ENCODE assay signal across 24 mouse cellular contexts in genomic region chr12:8573405-8573804, GRCm38 (mm10). TPM values are rescaled to one million over a fixed set of nuclear protein-coding genes. Genes with fewer than 3 reads are reported as not detected.
A peak's percentile ranks its signal among the peaks of the same experiment; 100 is the strongest.
DNase-seq lines count a peak whose midpoint lies in the region; ATAC-seq and TF ChIP-seq lines count a peak whose summit lies in the region.
"Had no signal": no experiment of that assay in that cellular context is flagged by ENCODE, and none has a peak within 500 bp of the region (broad histone marks: within the 10 kb centered on the region; RNA-seq: fewer than 3 reads in every experiment).

No protein-coding gene starts in this region.

- no peaks in the 10 kb centered on the region for H3K36me3 ChIP-seq in hindbrain, embryonic 12.5 days
- H3K36me3 ChIP-seq in hindbrain, postnatal 0 days (ENCODE audit: insufficient read depth, low read length) = no peaks in the 10 kb centered on the region
- H3K36me3 ChIP-seq in liver, embryonic 12.5 days = no peaks in the 10 kb centered on the region
- H3K36me3 ChIP-seq in liver, embryonic 11.5 days (ENCODE audit: control insufficient read depth, insufficient read depth, low read length) = no peaks in the 10 kb centered on the region
- H3K36me3 ChIP-seq in embryonic facial prominence, embryonic 14.5 days (ENCODE audit: control insufficient read depth, insufficient read depth, low read length) = no peaks in the 10 kb centered on the region

- no peak overlapping the region for H3K4me3 ChIP-seq in hindbrain, embryonic 12.5 days
- no peak overlapping the region for H3K4me3 ChIP-seq in hindbrain, postnatal 0 days (ENCODE audit: low read length)
- 0 out of 2 replicates have a peak overlapping the region, but pooled peaks have one; percentile 14 for H3K4me3 ChIP-seq in liver, embryonic 12.5 days
- H3K4me3 ChIP-seq in liver, embryonic 11.5 days (ENCODE audit: low read depth, low read length) = no peak overlapping the region
- H3K4me3 ChIP-seq in embryonic facial prominence, embryonic 14.5 days (ENCODE audit: low read depth, low read length) = no peak overlapping the region
- H3K4me3 ChIP-seq: megakaryocyte, embryonic 14.5 days had no signal

- 0 out of 2 replicates have a peak, but pooled peaks cover 9% of the 10 kb centered on the region for H3K9me3 ChIP-seq in hindbrain, embryonic 12.5 days (replicated peaks)
- H3K9me3 ChIP-seq in hindbrain, postnatal 0 days (ENCODE audit: low read length) = no peaks in the 10 kb centered on the region
- no peaks in the 10 kb centered on the region for H3K9me3 ChIP-seq in liver, embryonic 12.5 days (replicated peaks)
- H3K9me3 ChIP-seq in liver, embryonic 11.5 days (ENCODE audit: control insufficient read depth, low read length) = no peaks in the 10 kb centered on the region
- no peaks in the 10 kb centered on the region for H3K9me3 ChIP-seq in embryonic facial prominence, embryonic 14.5 days (ENCODE audit: control insufficient read depth, low read length)

- 79% methylated on average over 11 of the region's 11 CpGs for WGBS in hindbrain, embryonic 12.5 days
- 86% methylated on average over 11 of the region's 11 CpGs for WGBS in hindbrain, postnatal 0 days
- WGBS in liver, embryonic 12.5 days (ENCODE audit: insufficient replicate concordance) = 66% methylated on average over 11 of the region's 11 CpGs
- WGBS in liver, embryonic 11.5 days = 72% methylated on average over 11 of the region's 11 CpGs
- 88% methylated on average over 11 of the region's 11 CpGs for WGBS in embryonic facial prominence, embryonic 14.5 days

- H3K9ac ChIP-seq in hindbrain, embryonic 12.5 days = no peak overlapping the region
- no peak overlapping the region for H3K9ac ChIP-seq in hindbrain, postnatal 0 days (replicated peaks; ENCODE audit: low read length)
- no peak overlapping the region for H3K9ac ChIP-seq in liver, embryonic 12.5 days
- H3K9ac ChIP-seq in liver, embryonic 11.5 days (ENCODE audit: low read depth, low read length) = no peak overlapping the region
- no peak overlapping the region for H3K9ac ChIP-seq in embryonic facial prominence, embryonic 14.5 days (ENCODE audit: low read depth, low read length)
- H3K9ac ChIP-seq: hindbrain, embryonic 14.5 days had no signal

- no peaks in the 10 kb centered on the region for H3K27me3 ChIP-seq in hindbrain, embryonic 12.5 days
- no peaks in the 10 kb centered on the region for H3K27me3 ChIP-seq in hindbrain, postnatal 0 days (ENCODE audit: insufficient read depth, low read length)
- peaks cover 13% of the 10 kb centered on the region; the same call in 1 of the 2 replicates for H3K27me3 ChIP-seq in liver, embryonic 12.5 days (replicated peaks)
- H3K27me3 ChIP-seq in liver, embryonic 11.5 days (replicated peaks; ENCODE audit: control insufficient read depth, insufficient read depth, low read length) = no peaks in the 10 kb centered on the region; the same call in 1 of the 2 replicates
- no peaks in the 10 kb centered on the region for H3K27me3 ChIP-seq in embryonic facial prominence, embryonic 14.5 days (replicated peaks; ENCODE audit: control insufficient read depth, insufficient read depth, low read length)
- H3K27me3 ChIP-seq: megakaryocyte, embryonic 14.5 days had no signal

- no peak for TF ChIP-seq CTCF in hindbrain, postnatal 0 days (IDR thresholded peaks at IDR 0.05; ENCODE audit: low read depth)

- H3K4me2 ChIP-seq in hindbrain, embryonic 12.5 days (replicated peaks) = 0 out of 2 replicates have a peak overlapping the region, but pooled peaks have one; percentile 8
- H3K4me2 ChIP-seq in hindbrain, postnatal 0 days (ENCODE audit: low read depth, low read length) = no peak overlapping the region; the same call in 1 of the 2 replicates
- no peak overlapping the region for H3K4me2 ChIP-seq in liver, embryonic 12.5 days
- no peak overlapping the region for H3K4me2 ChIP-seq in liver, embryonic 11.5 days
- peak overlapping the region; percentile 29 for H3K4me2 ChIP-seq in embryonic facial prominence, embryonic 14.5 days (ENCODE audit: low read depth, low read length)
- H3K4me2 ChIP-seq: heart, embryonic 11.5 days; hindbrain, embryonic 14.5 days had no signal

- no peaks in the 10 kb centered on the region for H3K4me1 ChIP-seq in hindbrain, embryonic 12.5 days
- H3K4me1 ChIP-seq in hindbrain, postnatal 0 days (ENCODE audit: insufficient read depth, low read length) = no peaks in the 10 kb centered on the region
- H3K4me1 ChIP-seq in liver, embryonic 12.5 days = no peaks in the 10 kb centered on the region
- no peaks in the 10 kb centered on the region for H3K4me1 ChIP-seq in liver, embryonic 11.5 days (replicated peaks; ENCODE audit: control insufficient read depth, insufficient read depth, low read length)
- no peaks in the 10 kb centered on the region for H3K4me1 ChIP-seq in embryonic facial prominence, embryonic 14.5 days (ENCODE audit: control insufficient read depth, insufficient read depth, low read length)
- H3K4me1 ChIP-seq: megakaryocyte, embryonic 14.5 days had no signal

- H3K27ac ChIP-seq in hindbrain, embryonic 12.5 days = no peak overlapping the region
- H3K27ac ChIP-seq in hindbrain, postnatal 0 days = no peak overlapping the region
- no peak overlapping the region for H3K27ac ChIP-seq in liver, embryonic 12.5 days
- no peak overlapping the region for H3K27ac ChIP-seq in liver, embryonic 11.5 days (ENCODE audit: low read depth, low read length)
- H3K27ac ChIP-seq in embryonic facial prominence, embryonic 14.5 days (replicated peaks; ENCODE audit: low read depth, low read length) = no peak overlapping the region
- H3K27ac ChIP-seq: hindbrain, embryonic 14.5 days had no signal

- DNase-seq in hindbrain, postnatal 0 days (ENCODE audit: low spot score) = no peak
- DNase-seq in liver, embryonic 11.5 days (ENCODE audit: low spot score) = no peak
- peak; percentile 37 for DNase-seq in R1 (ENCODE audit: low read depth, low spot score)
- no peak for DNase-seq in embryonic facial prominence, embryonic 14.5 days (ENCODE audit: low spot score)
- DNase-seq in spleen, postnatal 4 days (ENCODE audit: low spot score in 2 of 2) = no peak
- DNase-seq in spleen, postnatal 14 days (ENCODE audit: low spot score in 2 of 2) = no peak
- DNase-seq: adrenal gland, postnatal 36 days; cerebellum, postnatal 25 days; gastrocnemius, postnatal 10 days; right cerebral cortex, postnatal 25 days; thymus, postnatal 36 days had no signal

- ATAC-seq in hindbrain, embryonic 12.5 days (ENCODE audit: low FRiP score) = no peak
- no peak for ATAC-seq in hindbrain, postnatal 0 days
- ATAC-seq in liver, embryonic 12.5 days = no peak
- no peak for ATAC-seq in liver, embryonic 11.5 days (replicated peaks; ENCODE audit: low FRiP score)
- no peak for ATAC-seq in embryonic facial prominence, embryonic 14.5 days (ENCODE audit: low read depth)
- ATAC-seq: activated CD4-positive, CD25-positive, alpha-beta regulatory T cell, adult 4 months; CD4-positive, CD25-positive, alpha-beta regulatory T cell, adult 4 months; forebrain, embryonic 14.5 days had no signal

RNA-seq across cellular contexts. Expression of gene Slc7a15, which starts 25.5 kb away (rescaled TPM):
- not detected in 2 replicates for polyA plus RNA-seq in hindbrain, embryonic 12.5 days (2016; fragmentation: Nextera tagmentation; extraction: Ambion mirVana)
- not detected in 2 replicates for total RNA-seq in hindbrain, postnatal 0 days (2014; rRNA removed)
- polyA plus RNA-seq in hindbrain, postnatal 0 days (2015; fragmentation: Nextera tagmentation; extraction: Ambion mirVana) = 0.09 TPM in 1 of 2 replicates, not detected in the other
- polyA plus RNA-seq in liver, embryonic 12.5 days (2016; fragmentation: Nextera tagmentation; extraction: Ambion mirVana) = not detected in 2 replicates
- not detected in 2 replicates for polyA plus RNA-seq in liver, embryonic 11.5 days (2014; fragmentation: Nextera tagmentation; extraction: Ambion mirVana)
- polyA plus RNA-seq in embryonic facial prominence, embryonic 14.5 days (2014; fragmentation: Nextera tagmentation; extraction: Ambion mirVana) = not detected in 2 replicates
- total RNA-seq: adrenal gland, postnatal 36 days; gastrocnemius, postnatal 10 days; left cerebral cortex, adult 18-20 months; monocyte, adult 5-6 weeks had no signal
- polyA plus RNA-seq: activated CD4-positive, CD25-positive, alpha-beta regulatory T cell, adult 4 months; CD4-positive, CD25-positive, alpha-beta regulatory T cell, adult 4 months; embryonic facial prominence, embryonic 11.5 days; forebrain, embryonic 14.5 days; heart, embryonic 11.5 days; hindbrain, embryonic 14.5 days; limb, embryonic 11.5 days; stomach, embryonic 14.5 days had no signal

Comparison
In these comparisons a context has a peak if more than half of its experiments do, and no peak if none do; other contexts are left out.
1. H3K4me2 ChIP-seq: peak in hindbrain, embryonic 12.5 days (single experiment) and embryonic facial prominence, embryonic 14.5 days (single experiment); none in hindbrain, postnatal 0 days (single experiment), liver, embryonic 12.5 days (single experiment) and liver, embryonic 11.5 days (single experiment).